Mouse (Mus musculus): ENCODE measurements around the gene Pcp4. TPM values are rescaled to one million over a fixed set of nuclear protein-coding genes. Genes with fewer than 3 reads are reported as not detected.
A peak's percentile ranks its signal among the peaks of the same experiment; 100 is the strongest.
"Not testable (repeated sequence)": the region's sequence is repeated elsewhere in the genome, so short reads cannot be mapped to it uniquely, and the experiment has no call there.

The Pcp4 gene
- polyA plus RNA-seq, 1 experiment from 2014 or later: 390 TPM

DNA sequence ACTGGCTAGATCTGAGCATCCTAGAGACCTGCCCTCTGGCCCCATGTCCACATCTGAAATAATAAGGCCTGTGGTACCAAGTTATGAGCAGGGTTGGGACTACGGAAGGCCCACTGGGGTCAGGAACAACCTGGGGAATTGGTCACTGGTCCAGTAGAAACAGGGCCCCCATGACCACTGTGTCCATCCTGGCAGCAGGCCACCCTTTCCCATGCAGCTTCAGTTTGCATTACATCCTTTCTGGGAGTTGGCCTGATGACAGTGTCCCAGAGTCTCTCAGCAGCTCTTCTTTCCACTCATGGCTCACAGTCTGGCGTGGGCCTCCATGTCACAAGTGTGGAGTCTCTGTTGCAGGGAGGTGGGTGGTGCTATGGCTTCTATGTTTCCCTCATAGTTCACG lies 25.6 kb upstream of the Pcp4 start:
- ATAC-seq (ENCODE audit: low FRiP score, low TSS enrichment): no peak
- H3K4me2 ChIP-seq (ENCODE audit: low read length): no peak overlapping the region
- no peak for DNase-seq
- H3K36me3 ChIP-seq (ENCODE audit: control insufficient read depth, insufficient read depth, low read length): no peaks in the 10 kb centered on the region
- WGBS: 83% methylated on average over 3 of the region's 3 CpGs
- no peak overlapping the region for H3K4me3 ChIP-seq (replicated peaks; ENCODE audit: low read depth, low read length)
- H3K4me1 ChIP-seq (ENCODE audit: control insufficient read depth, insufficient read depth, low read length): 0 out of 2 replicates have a peak, but pooled peaks cover 2% of the 10 kb centered on the region
- no peaks in the 10 kb centered on the region for H3K9me3 ChIP-seq (ENCODE audit: control insufficient read depth, low read length)
- no peak overlapping the region for H3K9ac ChIP-seq (replicated peaks; ENCODE audit: low read length)
- H3K27me3 ChIP-seq (ENCODE audit: control insufficient read depth, insufficient read depth, low read length): no peaks in the 10 kb centered on the region
- no peak overlapping the region for H3K27ac ChIP-seq (replicated peaks; ENCODE audit: low read depth, low read length)

DNA sequence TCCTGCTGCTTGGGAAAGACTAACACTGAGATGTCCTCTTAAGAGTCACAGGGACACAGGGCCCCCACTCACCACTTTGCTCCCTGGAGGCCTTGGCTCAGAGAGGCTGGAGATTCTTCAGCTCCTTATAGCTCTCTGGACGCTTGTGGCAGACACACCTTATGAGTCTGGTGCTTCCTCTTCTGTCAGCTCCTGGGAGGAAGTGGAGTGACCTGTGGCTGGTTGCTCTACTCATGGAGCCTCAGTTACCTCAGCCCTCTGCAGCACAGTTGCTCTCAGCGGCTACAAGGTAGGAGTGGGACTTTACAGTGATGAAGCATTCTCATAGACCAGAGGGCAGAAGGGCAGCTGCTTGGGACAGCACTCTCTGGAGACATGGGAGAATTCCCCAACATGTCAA lies 23.9 kb upstream of the Pcp4 start, which contains the start of gene Itgb2l:
Gene Itgb2l, minus strand, starts transcription at position 152 of the 400 bp plus-strand sequence.
- ATAC-seq (ENCODE audit: low FRiP score, low TSS enrichment): no peak
- 0 out of 2 replicates have a peak, but pooled peaks cover 2% of the 10 kb centered on the region for H3K4me1 ChIP-seq (ENCODE audit: control insufficient read depth, insufficient read depth, low read length)
- 93% methylated on average over 2 of the region's 2 CpGs for WGBS
- no peaks in the 10 kb centered on the region for H3K27me3 ChIP-seq (ENCODE audit: control insufficient read depth, insufficient read depth, low read length)
- no peak for DNase-seq
- H3K9ac ChIP-seq (replicated peaks; ENCODE audit: low read length): no peak within 1 kb of the TSS
- no peaks in the 10 kb centered on the region for H3K36me3 ChIP-seq (ENCODE audit: control insufficient read depth, insufficient read depth, low read length)
- no peak within 1 kb of the TSS for H3K4me3 ChIP-seq (replicated peaks; ENCODE audit: low read depth, low read length)
- no peaks in the 10 kb centered on the region for H3K9me3 ChIP-seq (ENCODE audit: control insufficient read depth, low read length)
- H3K4me2 ChIP-seq (ENCODE audit: low read length): no peak within 1 kb of the TSS
- H3K27ac ChIP-seq (replicated peaks; ENCODE audit: low read depth, low read length): no peak within 1 kb of the TSS

DNA sequence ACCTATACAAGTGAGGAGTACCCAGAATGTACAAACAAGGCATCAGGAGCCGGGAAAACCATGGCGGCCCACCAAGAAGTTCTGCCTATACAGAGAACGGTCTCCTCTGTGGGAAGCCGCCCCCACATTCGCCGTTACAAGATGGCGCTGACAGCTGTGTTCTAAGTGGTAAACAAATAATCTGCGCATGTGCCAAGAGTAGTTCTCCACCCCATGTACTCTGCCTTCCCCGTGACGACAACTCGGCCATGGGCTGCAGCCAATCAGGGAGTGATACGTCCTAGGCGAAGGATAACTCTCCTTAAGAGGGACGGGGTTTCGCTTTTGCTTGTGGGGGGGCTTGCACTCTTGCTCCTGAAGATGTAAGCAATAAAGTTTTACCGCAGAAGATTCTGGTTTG lies 16.5 kb upstream of the Pcp4 start:
- H3K36me3 ChIP-seq (ENCODE audit: control insufficient read depth, insufficient read depth, low read length); DNase-seq; H3K27me3 ChIP-seq (ENCODE audit: control insufficient read depth, insufficient read depth, low read length); H3K9ac ChIP-seq (replicated peaks; ENCODE audit: low read length); H3K4me2 ChIP-seq (ENCODE audit: low read length); ATAC-seq (ENCODE audit: low FRiP score, low TSS enrichment); H3K27ac ChIP-seq (replicated peaks; ENCODE audit: low read depth, low read length); H3K4me1 ChIP-seq (ENCODE audit: control insufficient read depth, insufficient read depth, low read length); H3K4me3 ChIP-seq (replicated peaks; ENCODE audit: low read depth, low read length); H3K9me3 ChIP-seq (ENCODE audit: control insufficient read depth, low read length): not testable (repeated sequence)
- WGBS: 97% methylated on average over 13 of the region's 16 CpGs

DNA sequence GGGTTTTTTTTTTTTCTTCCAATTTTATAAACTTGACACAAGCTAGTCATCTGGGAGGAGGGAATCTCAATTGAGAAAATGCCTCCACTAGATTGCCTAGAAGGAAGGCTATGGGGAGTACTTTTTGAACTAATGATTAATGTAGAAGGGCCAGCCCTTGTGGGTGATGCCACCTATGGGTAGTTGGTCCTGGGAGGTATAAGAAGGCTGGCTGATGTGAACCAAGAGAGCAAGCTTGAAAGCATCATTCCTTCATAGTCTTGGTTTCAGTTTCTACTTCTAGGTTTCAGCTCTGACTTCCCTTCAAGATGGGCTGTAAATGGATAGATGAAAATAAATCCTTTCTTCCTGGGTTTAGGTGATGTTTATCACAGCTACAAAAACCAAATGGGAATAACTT lies 13.3 kb upstream of the Pcp4 start:
- no peak overlapping the region for H3K4me3 ChIP-seq (replicated peaks; ENCODE audit: low read depth, low read length)
- no peak overlapping the region for H3K4me2 ChIP-seq (ENCODE audit: low read length)
- ATAC-seq (ENCODE audit: low FRiP score, low TSS enrichment): no peak
- no peak for DNase-seq
- no peak overlapping the region for H3K9ac ChIP-seq (replicated peaks; ENCODE audit: low read length)
- H3K36me3 ChIP-seq (ENCODE audit: control insufficient read depth, insufficient read depth, low read length): no peaks in the 10 kb centered on the region
- H3K4me1 ChIP-seq (ENCODE audit: control insufficient read depth, insufficient read depth, low read length): no peaks in the 10 kb centered on the region
- no peak overlapping the region for H3K27ac ChIP-seq (replicated peaks; ENCODE audit: low read depth, low read length)
- H3K27me3 ChIP-seq (ENCODE audit: control insufficient read depth, insufficient read depth, low read length): no peaks in the 10 kb centered on the region
- H3K9me3 ChIP-seq (ENCODE audit: control insufficient read depth, low read length): no peaks in the 10 kb centered on the region

DNA sequence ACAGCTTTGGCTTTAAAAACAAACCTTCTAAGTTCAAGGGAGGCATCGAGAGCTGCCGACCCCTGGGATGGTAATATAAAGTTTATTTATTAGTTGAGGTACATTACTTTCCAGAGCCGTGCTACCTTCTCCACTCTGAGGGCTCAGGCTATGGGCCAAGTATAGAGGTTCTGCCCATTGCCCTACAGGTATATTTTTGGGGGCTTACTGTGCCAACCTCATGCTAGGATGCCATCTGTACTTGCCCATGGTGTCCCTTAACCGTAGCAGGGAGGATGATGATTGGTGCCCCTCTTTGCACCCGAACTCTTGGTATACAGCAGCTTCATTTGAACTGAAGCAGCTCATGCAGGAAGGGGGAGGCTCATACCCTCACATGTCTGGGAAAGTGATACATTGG lies 9.8 kb upstream of the Pcp4 start:
- no peak overlapping the region for H3K4me3 ChIP-seq (replicated peaks; ENCODE audit: low read depth, low read length)
- no peak overlapping the region for H3K9ac ChIP-seq (replicated peaks; ENCODE audit: low read length)
- H3K4me1 ChIP-seq (ENCODE audit: control insufficient read depth, insufficient read depth, low read length): no peaks in the 10 kb centered on the region
- ATAC-seq (ENCODE audit: low FRiP score, low TSS enrichment): no peak
- no peaks in the 10 kb centered on the region for H3K27me3 ChIP-seq (ENCODE audit: control insufficient read depth, insufficient read depth, low read length)
- no peak overlapping the region for H3K4me2 ChIP-seq (ENCODE audit: low read length)
- DNase-seq: no peak
- no peak overlapping the region for H3K27ac ChIP-seq (replicated peaks; ENCODE audit: low read depth, low read length)
- H3K9me3 ChIP-seq (ENCODE audit: control insufficient read depth, low read length): no peaks in the 10 kb centered on the region
- 86% methylated on average over 5 of the region's 5 CpGs for WGBS
- no peaks in the 10 kb centered on the region for H3K36me3 ChIP-seq (ENCODE audit: control insufficient read depth, insufficient read depth, low read length)

DNA sequence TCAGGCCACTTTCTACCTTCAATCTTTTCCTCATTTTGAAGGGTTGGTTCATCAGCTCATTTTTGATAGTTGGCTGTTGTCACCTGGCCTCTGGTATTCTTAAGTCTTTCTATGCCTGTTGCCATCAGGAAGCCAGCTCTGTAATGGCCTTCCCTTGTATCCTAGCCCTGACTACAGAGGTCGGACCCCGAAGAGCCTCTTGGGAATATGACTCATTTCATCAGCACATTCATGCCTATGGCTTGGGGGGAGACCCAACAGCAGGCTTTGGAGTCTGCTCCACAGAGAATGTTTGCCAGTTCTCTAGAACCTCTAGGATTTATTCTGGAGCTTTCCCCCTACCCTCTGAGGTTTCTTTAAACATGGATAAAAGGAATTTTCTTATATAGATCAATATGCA lies 8.1 kb upstream of the Pcp4 start:
- no peak for DNase-seq
- WGBS: 88% methylated on average over 2 of the region's 2 CpGs

DNA sequence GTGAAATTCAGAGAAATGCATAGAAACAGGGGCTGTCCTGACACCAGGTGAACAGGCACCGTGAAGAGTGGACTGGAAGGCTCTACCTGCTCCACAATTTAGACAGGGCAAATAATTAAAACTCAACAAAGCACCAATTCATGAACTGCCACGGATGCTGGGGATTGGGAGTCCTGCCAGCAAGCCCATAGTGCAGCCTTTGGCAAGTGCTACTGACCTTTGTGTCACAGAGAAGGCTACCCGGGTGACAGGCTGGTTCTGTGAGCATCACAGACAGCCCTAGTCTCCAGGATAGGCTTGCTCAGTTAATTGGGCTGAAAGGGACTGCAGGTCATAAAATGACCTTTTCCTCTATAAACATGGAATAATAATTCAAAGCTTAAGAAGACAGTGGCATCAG lies 6.6 kb upstream of the Pcp4 start:
- DNase-seq: peak; percentile 27

More for the DNA sequence above, 8.1 kb upstream of the Pcp4 start:
- H3K4me2 ChIP-seq (ENCODE audit: low read length): no peak overlapping the region
- no peaks in the 10 kb centered on the region for H3K36me3 ChIP-seq (ENCODE audit: control insufficient read depth, insufficient read depth, low read length)
- no peaks in the 10 kb centered on the region for H3K27me3 ChIP-seq (ENCODE audit: control insufficient read depth, insufficient read depth, low read length)
- no peak overlapping the region for H3K9ac ChIP-seq (replicated peaks; ENCODE audit: low read length)
- no peak overlapping the region for H3K4me3 ChIP-seq (replicated peaks; ENCODE audit: low read depth, low read length)
- H3K4me1 ChIP-seq (ENCODE audit: control insufficient read depth, insufficient read depth, low read length): no peaks in the 10 kb centered on the region
- H3K27ac ChIP-seq (replicated peaks; ENCODE audit: low read depth, low read length): no peak overlapping the region
- H3K9me3 ChIP-seq (ENCODE audit: control insufficient read depth, low read length): no peaks in the 10 kb centered on the region
- no peak for ATAC-seq (ENCODE audit: low FRiP score, low TSS enrichment)

DNA sequence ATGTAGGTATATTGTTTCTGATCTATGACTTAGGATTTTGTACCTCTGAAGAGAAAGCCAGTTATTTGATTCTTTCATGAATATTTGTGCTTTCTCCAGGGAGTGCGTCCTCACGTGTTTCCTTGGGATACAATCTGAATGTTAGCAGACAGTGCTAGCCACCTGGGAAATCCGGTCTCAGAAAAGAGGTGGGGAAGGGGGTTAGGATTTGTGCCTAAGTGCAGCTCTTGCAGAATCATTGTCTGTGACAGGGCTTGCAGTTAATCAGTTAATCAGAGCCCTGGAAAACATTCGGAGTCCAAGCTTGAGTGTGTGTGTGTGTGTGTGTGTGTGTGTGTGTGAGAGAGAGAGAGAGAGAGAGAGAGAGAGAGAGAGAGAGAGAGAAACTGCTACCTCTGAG lies 605 bp downstream of the Pcp4 start:
- Histone ChIP-seq H3K4me2 (ENCODE audit: low read length) (peak overlapping the region; percentile 51), H3K27me3 (ENCODE audit: control insufficient read depth, insufficient read depth, low read length) (no peaks in the 10 kb centered on the region), H3K9me3 (ENCODE audit: control insufficient read depth, low read length) (no peaks in the 10 kb centered on the region), H3K4me1 (ENCODE audit: control insufficient read depth, insufficient read depth, low read length) (peaks cover 30% of the 10 kb centered on the region), H3K9ac (replicated peaks; ENCODE audit: low read length) (peak overlapping the region; percentile 36; the same call in 1 of the 2 replicates), H3K4me3 (replicated peaks; ENCODE audit: low read depth, low read length) (peak overlapping the region; percentile 26), H3K36me3 (ENCODE audit: control insufficient read depth, insufficient read depth, low read length) (no peaks in the 10 kb centered on the region), H3K27ac (replicated peaks; ENCODE audit: low read depth, low read length) (0 out of 2 replicates have a peak overlapping the region, but pooled peaks have one; percentile 26)
- DNase-seq (peak; percentile 30), ATAC-seq (ENCODE audit: low FRiP score, low TSS enrichment) (no peak; the same call in 1 of the 2 replicates)
- 43% methylated on average over 4 of the region's 4 CpGs for WGBS

More for the DNA sequence above, 6.6 kb upstream of the Pcp4 start:
- Histone ChIP-seq H3K36me3 (ENCODE audit: control insufficient read depth, insufficient read depth, low read length) (no peaks in the 10 kb centered on the region), H3K4me3 (replicated peaks; ENCODE audit: low read depth, low read length) (no peak overlapping the region), H3K9ac (replicated peaks; ENCODE audit: low read length) (no peak overlapping the region), H3K9me3 (ENCODE audit: control insufficient read depth, low read length) (no peaks in the 10 kb centered on the region), H3K4me2 (ENCODE audit: low read length) (no peak overlapping the region), H3K4me1 (ENCODE audit: control insufficient read depth, insufficient read depth, low read length) (no peaks in the 10 kb centered on the region), H3K27ac (replicated peaks; ENCODE audit: low read depth, low read length) (no peak overlapping the region), H3K27me3 (ENCODE audit: control insufficient read depth, insufficient read depth, low read length) (no peaks in the 10 kb centered on the region)
- WGBS: 47% methylated on average over 3 of the region's 3 CpGs
- ATAC-seq (ENCODE audit: low FRiP score, low TSS enrichment): no peak

DNA sequence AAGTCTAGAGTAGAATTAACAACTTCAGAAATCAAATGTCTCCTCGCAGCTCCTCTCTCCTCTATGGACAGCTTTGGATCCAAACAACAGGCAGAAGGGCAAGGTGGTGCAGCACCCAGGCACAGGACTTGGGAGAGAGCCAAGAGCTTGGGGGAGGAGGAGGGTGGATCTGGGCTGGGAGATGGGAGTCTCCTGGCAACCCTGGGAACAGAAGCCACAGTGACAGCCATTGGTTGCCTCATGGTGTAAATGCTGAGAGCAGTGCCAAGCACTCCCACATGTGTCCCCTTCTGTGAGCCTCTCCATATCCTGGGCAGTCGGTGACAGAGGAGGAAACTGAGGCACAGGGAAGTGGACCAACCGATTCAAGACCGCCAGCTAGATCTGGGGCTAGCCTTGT lies 1.3 kb downstream of the Pcp4 start:
- no peak overlapping the region; the same call in 1 of the 2 replicates for H3K9ac ChIP-seq (replicated peaks; ENCODE audit: low read length)
- no peaks in the 10 kb centered on the region for H3K36me3 ChIP-seq (ENCODE audit: control insufficient read depth, insufficient read depth, low read length)
- peak overlapping the region; percentile 26; the same call in 1 of the 2 replicates for H3K4me3 ChIP-seq (replicated peaks; ENCODE audit: low read depth, low read length)
- H3K9me3 ChIP-seq (ENCODE audit: control insufficient read depth, low read length): no peaks in the 10 kb centered on the region
- DNase-seq: peak; percentile 79
- no peaks in the 10 kb centered on the region for H3K27me3 ChIP-seq (ENCODE audit: control insufficient read depth, insufficient read depth, low read length)
- H3K4me2 ChIP-seq (ENCODE audit: low read length): peak overlapping the region; percentile 51
- 86% methylated on average over 4 of the region's 4 CpGs for WGBS
- ATAC-seq (ENCODE audit: low FRiP score, low TSS enrichment): peak; percentile 68
- H3K27ac ChIP-seq (replicated peaks; ENCODE audit: low read depth, low read length): no peak overlapping the region
- H3K4me1 ChIP-seq (ENCODE audit: control insufficient read depth, insufficient read depth, low read length): peaks cover 33% of the 10 kb centered on the region

Measured in midbrain, embryonic 14.5 days (tissue).